Mouse (Mus musculus): Measurements from ENCODE around the gene Dscaml1.

- TF ChIP-seq CTCF (IDR thresholded peaks at IDR 0.05; ENCODE audit: extremely low read depth, insufficient read depth, insufficient read length, insufficient replicate concordance) (no peak), POLR2A (IDR thresholded peaks at IDR 0.05; ENCODE audit: low read depth, low read length) (no peak)
Observed at GRCm38 (mm10) chr9:45386698-45387097, 39.7 kb upstream of the Dscaml1 start.
